Mouse (Mus musculus): ENCODE results near the gene Eqtn.

DNA sequence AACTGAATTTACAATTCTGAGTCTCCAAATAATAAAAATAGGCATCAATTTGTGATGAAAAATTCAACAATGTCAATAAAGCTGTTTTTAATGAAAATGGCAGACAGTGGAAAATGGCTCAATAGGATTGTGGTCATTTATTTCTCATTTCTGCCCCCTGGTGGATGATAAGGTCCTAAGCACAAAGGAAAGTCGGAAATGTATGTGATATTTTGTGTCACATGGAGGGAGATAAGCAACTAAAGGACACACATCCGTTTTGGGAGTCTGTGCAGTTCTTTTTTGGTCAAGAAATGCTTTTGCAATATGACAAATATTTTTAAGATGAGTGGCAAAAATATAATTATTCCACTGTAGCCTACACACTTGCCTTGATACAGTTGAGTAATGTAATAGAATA is 27.9 kb downstream of the Eqtn start:
- no peak for TF ChIP-seq POLR2A (IDR thresholded peaks at IDR 0.05; ENCODE audit: insufficient read depth, low read depth, low read length)
- no peak for TF ChIP-seq CTCF (IDR thresholded peaks at IDR 0.05; ENCODE audit: insufficient read depth, low read depth, low read length)
